Mouse (Mus musculus): ENCODE measurements around the gene Hdac7. TPM values are rescaled to one million over a fixed set of nuclear protein-coding genes. Genes with fewer than 3 reads are reported as not detected.

Gene Hdac7
- polyA plus RNA-seq, 1 experiment, result 57.5 TPM

DNA sequence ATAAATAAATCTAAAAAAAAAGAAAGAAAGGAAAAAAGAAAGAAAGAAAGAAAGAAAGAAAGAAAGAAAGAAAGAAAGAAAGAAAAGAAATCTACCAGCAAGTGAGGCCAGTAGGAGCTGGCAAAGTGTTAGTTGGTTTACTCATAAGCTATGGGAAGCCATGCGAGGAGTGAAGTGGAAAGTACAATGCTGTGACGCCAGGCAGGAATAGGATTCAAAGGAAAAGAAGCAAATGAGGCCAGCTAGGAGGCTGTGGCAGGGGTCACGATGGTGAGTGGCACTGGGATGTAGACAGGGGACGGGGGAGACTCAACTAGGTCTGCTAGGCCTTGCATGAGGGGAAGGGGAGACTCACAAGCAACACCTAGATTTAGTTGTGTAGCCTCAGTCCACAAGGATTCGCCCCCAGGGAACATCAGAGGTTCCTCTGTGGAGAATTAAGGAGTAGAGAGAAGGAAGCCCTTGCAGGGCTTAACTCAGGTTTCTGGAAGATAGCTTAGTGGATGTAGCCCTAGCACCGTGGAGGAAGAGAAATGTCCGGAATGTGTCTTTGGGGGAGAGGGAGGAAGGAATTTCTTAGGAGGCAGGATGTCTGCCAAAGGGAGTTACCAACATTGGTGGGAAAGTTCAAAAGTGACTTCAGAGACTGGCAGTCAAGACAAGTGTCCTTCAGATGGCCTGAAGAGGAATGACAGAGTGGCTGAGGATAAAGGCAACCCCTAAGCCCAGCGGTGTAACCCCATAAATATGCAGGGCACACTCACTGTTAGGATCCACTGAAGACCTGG lies 65.8 kb downstream of the Hdac7 start, which contains the start of gene Slc48a1:
Slc48a1 (plus strand) TSS at position 210 of the 788 bp plus-strand sequence.
- no peak for DNase-seq (ENCODE audit: extremely low spot score in 1 of 2, low spot score in 1 of 2)

DNA sequence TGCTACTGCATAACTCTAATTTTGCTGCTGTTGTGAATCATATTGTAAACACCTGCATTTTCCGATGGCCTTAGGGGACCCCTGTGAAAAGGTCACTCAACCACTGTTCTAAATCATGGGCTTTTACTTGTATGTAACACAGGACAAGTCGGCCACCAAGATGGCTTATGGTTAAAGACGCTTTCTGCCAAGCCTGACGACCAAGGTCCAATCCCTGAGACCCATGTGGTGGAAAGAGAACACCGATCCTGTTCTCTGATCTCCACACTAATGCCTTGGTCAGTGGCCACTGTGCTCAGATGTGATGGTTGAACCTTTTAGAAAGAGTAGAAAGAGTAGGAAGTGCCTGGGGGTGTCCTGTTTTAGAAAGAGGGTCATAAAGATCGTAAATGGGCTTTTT lies 67.4 kb downstream of the Hdac7 start:
- DNase-seq (ENCODE audit: extremely low spot score in 1 of 2, low spot score in 1 of 2), result no peak

DNA sequence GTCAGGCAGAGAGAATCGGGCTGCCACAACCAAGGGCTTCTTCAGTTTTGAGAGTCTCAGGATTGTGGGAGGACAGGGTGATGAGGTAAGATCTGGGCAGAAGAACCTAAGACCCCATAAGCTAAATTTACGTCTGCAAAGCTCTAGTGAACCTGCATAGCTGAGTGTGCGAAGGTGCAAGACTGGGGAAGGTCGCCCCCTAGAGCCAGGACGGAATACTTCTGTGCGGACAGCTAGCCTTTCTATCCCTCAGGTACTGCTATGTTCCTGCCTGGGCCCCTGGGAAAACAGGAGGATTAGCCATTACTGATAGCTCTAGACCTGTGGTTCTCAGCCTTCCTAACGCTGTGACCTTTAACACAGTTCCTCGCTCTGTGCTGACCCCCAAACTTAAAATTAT lies 67.8 kb downstream of the Hdac7 start:
- peak in 1 of 2 experiments; percentile 88 for DNase-seq (ENCODE audit: extremely low spot score in 1 of 2, low spot score in 1 of 2)

GRCm38 (mm10) chr15:97773961-97774370 lies 70.3 kb downstream of the Hdac7 start:
- no peak for DNase-seq (ENCODE audit: extremely low spot score in 1 of 2, low spot score in 1 of 2)

DNA sequence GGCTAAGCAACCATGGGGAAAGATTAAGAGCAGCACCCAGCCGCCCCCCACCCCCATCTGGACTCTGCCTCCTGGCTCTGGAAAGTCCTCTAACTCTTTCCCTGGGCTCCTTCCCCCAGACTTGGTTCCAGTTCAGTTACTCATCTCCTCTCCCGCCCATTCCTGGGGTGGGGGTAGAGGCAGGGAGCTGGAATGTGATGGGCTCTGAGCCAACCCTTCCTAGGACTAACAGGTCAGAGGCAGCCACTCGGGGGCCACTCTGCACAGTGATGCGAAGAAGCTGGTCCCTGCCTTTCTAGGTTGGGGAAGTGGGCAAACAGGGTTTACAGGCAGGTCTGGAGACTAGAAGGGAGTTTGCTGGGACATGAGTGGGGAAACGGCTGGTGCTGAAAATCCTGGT lies 71.2 kb downstream of the Hdac7 start:
- DNase-seq (ENCODE audit: extremely low spot score in 1 of 2, low spot score in 1 of 2), result no peak

- no peak for DNase-seq (ENCODE audit: extremely low spot score in 1 of 2, low spot score in 1 of 2)
Observed at GRCm38 (mm10) chr15:97770280-97770679, 74.0 kb downstream of the Hdac7 start.

DNA sequence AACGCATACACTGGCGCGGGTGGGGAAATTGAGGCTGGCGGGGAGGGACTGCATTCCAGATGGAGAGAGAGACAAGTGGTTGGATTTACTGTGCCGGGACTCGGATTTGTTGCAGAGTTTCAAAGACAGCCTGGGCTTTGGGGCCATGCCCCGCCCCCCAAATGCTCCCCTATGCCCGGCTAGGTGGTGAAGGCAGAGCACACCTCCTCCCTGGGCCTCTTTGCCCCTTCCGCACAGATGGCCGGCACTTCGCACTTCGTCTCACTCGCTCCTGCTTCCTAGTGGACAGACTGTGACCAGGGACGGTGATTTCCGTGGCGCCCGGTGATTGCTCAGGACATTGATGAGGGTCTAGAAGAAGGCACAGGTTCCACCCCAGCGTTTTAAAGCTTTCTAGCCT lies 76.1 kb downstream of the Hdac7 start:
- DNase-seq (ENCODE audit: extremely low spot score in 1 of 2, low spot score in 1 of 2), result no peak

GRCm38 (mm10) chr15:97767280-97768186 lies 76.8 kb downstream of the Hdac7 start, which contains the start of gene Rapgef3:
TSS of gene Rapgef3 (minus strand) at chr15:97767972.
- peak in 1 of 2 experiments; percentile 80 for DNase-seq (ENCODE audit: extremely low spot score in 1 of 2, low spot score in 1 of 2)

- no peak for DNase-seq (ENCODE audit: extremely low spot score in 1 of 2, low spot score in 1 of 2)
Observed at GRCm38 (mm10) chr15:97766594-97767279, 77.6 kb downstream of the Hdac7 start.

- DNase-seq (ENCODE audit: extremely low spot score in 1 of 2, low spot score in 1 of 2), result no peak
Observed at GRCm38 (mm10) chr15:97766194-97766593, 78.1 kb downstream of the Hdac7 start.

GRCm38 (mm10) chr15:97765090-97765794 lies 79.1 kb downstream of the Hdac7 start:
- DNase-seq (ENCODE audit: extremely low spot score in 1 of 2, low spot score in 1 of 2), result no peak

GRCm38 (mm10) chr15:97764532-97764931 lies 79.8 kb downstream of the Hdac7 start:
- DNase-seq (ENCODE audit: extremely low spot score in 1 of 2, low spot score in 1 of 2), result no peak

- no peak for DNase-seq (ENCODE audit: extremely low spot score in 1 of 2, low spot score in 1 of 2)
Observed at GRCm38 (mm10) chr15:97763256-97764049, 80.8 kb downstream of the Hdac7 start.

- DNase-seq (ENCODE audit: extremely low spot score in 1 of 2, low spot score in 1 of 2), result no peak
Observed at GRCm38 (mm10) chr15:97762733-97763132, 81.6 kb downstream of the Hdac7 start.

- DNase-seq (ENCODE audit: extremely low spot score in 1 of 2, low spot score in 1 of 2), result no peak
Observed at GRCm38 (mm10) chr15:97761438-97761837, 82.9 kb downstream of the Hdac7 start.

- no peak for DNase-seq (ENCODE audit: extremely low spot score in 1 of 2, low spot score in 1 of 2)
Observed at GRCm38 (mm10) chr15:97760952-97761351, 83.3 kb downstream of the Hdac7 start.

GRCm38 (mm10) chr15:97760006-97760405 lies 84.3 kb downstream of the Hdac7 start:
- peak in 1 of 2 experiments; percentile 66 for DNase-seq (ENCODE audit: extremely low spot score in 1 of 2, low spot score in 1 of 2)

GRCm38 (mm10) chr15:97755361-97755760 lies 88.9 kb downstream of the Hdac7 start:
- DNase-seq (ENCODE audit: extremely low spot score in 1 of 2, low spot score in 1 of 2), result no peak

GRCm38 (mm10) chr15:97754476-97754875 lies 89.8 kb downstream of the Hdac7 start:
- no peak for DNase-seq (ENCODE audit: extremely low spot score in 1 of 2, low spot score in 1 of 2)

All from frontal cortex, adult 2 months (tissue).